Mouse (Mus musculus) erythroblast, embryonic 14.5 days (primary cell): ENCODE results near the gene Adap1.

Experiments
- GATA1 ChIP-seq: IDR thresholded peaks from 2 replicates; pipeline ENCODE4 v1.6.1; 2012; ENCODE audit warnings: low read length, inconsistent platforms, mixed read lengths
- TAL1 ChIP-seq: IDR thresholded peaks from 3 replicates; pipeline ENCODE4 v1.6.1; 2012; ENCODE audit warnings: low read length, inconsistent platforms, mixed read lengths

DNA sequence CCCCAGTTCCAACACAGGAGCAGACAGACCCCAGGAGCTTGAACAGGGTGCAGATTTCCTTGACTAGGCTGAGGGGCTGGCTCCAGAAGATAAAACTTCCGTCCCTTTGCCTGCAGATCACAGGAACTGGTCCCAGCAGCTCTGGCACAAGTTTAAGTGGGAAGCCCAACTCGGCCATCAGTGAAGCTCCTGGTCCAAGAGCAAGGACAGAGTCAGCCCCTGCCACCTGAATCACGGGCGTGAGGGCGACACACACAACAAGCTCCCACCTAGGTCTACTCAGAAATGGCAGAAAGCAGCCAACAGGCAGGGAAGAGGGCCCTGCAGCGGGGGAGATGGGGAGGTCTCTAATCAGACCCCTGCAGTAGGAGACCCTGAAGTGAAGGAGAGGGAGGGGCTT is 44.9 kb upstream of the Adap1 start:
- no peak for TF ChIP-seq GATA1
- no peak for TF ChIP-seq TAL1
